Mouse (Mus musculus) bone marrow macrophage, adult 2 months (primary cell): ENCODE results near the gene Scarb1.

Source experiments
- CTCF ChIP-seq: IDR thresholded peaks from 2 replicates; pipeline ENCODE4 v1.5.1; 2012; ENCODE audit warnings: low read depth, mild to moderate bottlenecking, low read length, moderate library complexity
- POLR2A ChIP-seq: IDR thresholded peaks from 2 replicates; pipeline ENCODE4 v1.6.1; 2012; ENCODE audit warnings: mild to moderate bottlenecking, low read depth, low read length, borderline replicate concordance

DNA sequence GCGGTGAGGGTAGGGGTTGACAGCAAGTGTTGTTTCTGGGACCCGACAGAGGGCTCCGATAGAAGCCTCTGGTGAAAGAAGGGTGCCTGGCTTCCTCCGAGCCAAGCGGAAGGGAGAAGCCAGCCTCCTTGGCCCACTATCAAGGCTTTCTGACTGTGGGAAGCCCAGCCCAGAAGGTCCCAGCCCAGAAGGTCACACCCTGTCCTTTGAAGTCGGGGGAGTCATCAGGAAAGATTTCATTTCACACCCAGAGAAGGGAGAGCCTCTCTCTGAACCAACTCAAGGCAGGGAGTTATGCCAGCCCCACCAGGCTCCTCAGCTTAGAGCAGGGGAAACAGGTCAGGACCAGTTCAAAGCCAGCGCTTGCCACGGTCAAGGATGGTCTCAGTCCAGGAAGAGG lies 88.2 kb downstream of the Scarb1 start:
- TF ChIP-seq POLR2A: no peak
- TF ChIP-seq CTCF: no peak
